Mouse (Mus musculus) brain, embryonic 14.5 days (tissue): ENCODE results near the gene Abhd10.

ENCODE experiments used
- CTCF ChIP-seq: fragments of 200-500 bp; IDR thresholded peaks from 2 replicates; pipeline ENCODE4 v1.5.1; 2012; ENCODE audit warnings: inconsistent platforms, mild to moderate bottlenecking, moderate library complexity, borderline replicate concordance; ENCODE audit not compliant: insufficient read depth, insufficient read length; ENCODE audit errors: extremely low read depth
- POLR2A ChIP-seq: fragments of 200-500 bp; IDR thresholded peaks from 2 replicates; pipeline ENCODE4 v1.6.1; 2012; ENCODE audit warnings: mild to moderate bottlenecking, inconsistent platforms, borderline replicate concordance; ENCODE audit not compliant: poor library complexity, insufficient read depth, insufficient read length, severe bottlenecking; ENCODE audit errors: extremely low read depth

DNA sequence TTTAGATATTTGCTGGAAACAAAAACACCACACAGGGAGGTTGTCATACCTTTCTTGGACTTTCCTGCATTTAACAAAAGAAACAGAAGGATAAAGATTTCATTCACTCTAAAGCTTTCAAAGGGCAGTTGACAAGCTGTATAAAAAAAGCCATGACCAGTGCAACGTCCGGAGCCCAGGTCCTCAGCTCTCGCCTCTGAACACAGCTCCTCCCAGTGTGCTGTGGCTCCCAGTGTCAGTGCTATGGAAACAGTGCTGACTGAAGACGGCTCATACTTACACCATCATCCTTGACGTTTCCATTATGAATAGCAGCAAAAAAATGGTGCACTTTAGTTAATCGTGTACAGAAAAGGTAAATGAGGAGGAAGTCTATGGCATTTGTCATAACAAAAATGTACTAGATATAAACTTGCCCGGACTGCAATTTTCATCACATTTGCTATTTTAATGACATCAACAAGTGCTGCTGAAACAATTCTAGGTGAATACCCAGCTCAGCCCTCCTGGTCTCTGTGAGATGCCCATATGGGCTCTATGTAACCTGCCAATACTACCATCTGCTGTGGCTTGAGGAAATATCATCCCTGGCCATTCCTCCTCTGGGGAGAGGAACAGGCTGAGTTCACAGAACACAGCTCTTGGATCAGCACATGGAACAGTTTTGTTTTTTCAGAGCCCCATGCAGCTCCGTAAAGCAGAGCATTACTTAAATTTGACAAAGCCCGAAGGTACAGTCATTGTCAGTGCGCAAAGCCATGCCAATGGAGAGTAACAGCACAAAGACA is 25.3 kb upstream of the Abhd10 start:
- TF ChIP-seq POLR2A, result no peak
- no peak for TF ChIP-seq CTCF
